Mouse (Mus musculus): Measurements from ENCODE around the gene Zfand2b.

The Zfand2b gene

GRCm38 (mm10) chr1:75160256-75160617, 8.2 kb upstream of the Zfand2b start:
- DNase-seq: no peak

DNA sequence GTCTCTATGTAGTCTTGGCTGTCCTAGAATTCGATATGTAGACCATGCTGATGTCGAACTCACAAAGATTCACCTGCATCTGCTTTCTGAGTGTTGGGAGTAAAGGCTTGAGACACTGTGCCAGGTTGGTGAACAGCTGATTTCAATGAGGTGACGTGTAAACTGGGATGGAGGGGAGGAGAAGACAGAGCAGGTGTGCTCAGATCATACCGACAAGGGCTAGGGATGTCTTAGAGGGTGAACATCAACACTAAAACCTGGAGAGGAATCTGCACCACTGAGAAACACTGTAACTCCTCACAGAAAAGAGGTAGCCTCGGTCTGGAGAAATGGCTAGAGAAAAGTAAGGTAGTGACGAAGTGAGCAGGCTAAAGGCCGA, 364 bp upstream of the Zfand2b start:
- DNase-seq: no peak

- no peak for DNase-seq
Measured at GRCm38 (mm10) chr1:75179334-75180104, 11.1 kb downstream of the Zfand2b start.

GRCm38 (mm10) chr1:75180105-75180590, 11.7 kb downstream of the Zfand2b start, which contains the start of gene Abcb6:
Abcb6 (minus strand) TSS chr1:75180392.
- peak; percentile 88 to 92 for DNase-seq

GRCm38 (mm10) chr1:75180741-75181140, 12.3 kb downstream of the Zfand2b start:
- no peak for DNase-seq

DNA sequence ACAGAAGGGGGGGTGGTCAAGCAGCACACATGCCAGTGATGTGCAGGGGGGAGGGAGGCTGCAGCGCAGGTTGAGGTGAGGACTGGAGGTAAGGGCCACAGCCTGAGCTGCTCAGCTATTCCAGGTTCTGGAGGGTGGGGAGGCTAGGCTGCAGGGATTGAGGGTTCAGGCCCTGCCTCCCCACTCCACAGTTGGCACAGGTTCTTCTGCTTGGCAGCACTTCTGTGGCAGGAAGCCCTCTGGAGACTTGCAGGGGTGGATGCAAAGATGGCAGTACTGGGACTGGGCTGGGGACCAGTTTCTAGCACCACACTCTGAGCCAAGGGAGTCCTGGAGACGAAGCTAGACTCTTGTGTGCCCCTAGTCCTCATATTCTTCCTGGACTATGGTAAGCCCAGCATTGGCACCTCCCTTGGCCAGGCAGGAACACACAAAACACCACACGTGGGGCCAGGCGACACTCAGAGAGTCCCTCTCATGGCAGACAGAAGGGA, 13.0 kb downstream of the Zfand2b start:
- DNase-seq: no peak

DNA sequence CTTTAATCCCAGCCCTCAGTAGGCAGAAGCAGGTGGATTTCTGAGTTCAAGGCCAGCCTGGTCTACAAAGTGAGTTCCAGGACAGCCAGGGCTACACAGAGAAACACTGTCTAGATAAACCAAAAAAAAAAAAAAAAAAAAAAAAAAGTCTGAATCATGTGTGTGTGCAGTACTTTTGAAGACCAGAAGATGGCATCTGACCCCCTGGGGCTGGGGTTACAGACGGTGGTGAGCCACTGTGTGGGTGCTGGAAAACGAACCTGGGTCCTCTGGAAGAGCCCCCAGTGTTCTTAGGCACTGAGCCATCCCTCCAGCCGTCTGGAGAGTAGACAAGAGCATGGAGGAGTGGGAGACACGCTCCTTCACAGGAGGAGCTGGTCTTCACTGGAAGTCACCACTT, 13.7 kb downstream of the Zfand2b start:
- DNase-seq: no peak

GRCm38 (mm10) chr1:75185495-75185894, 17.0 kb downstream of the Zfand2b start:
- DNase-seq: no peak

GRCm38 (mm10) chr1:75187126-75187525, 18.7 kb downstream of the Zfand2b start:
- no peak for DNase-seq

DNA sequence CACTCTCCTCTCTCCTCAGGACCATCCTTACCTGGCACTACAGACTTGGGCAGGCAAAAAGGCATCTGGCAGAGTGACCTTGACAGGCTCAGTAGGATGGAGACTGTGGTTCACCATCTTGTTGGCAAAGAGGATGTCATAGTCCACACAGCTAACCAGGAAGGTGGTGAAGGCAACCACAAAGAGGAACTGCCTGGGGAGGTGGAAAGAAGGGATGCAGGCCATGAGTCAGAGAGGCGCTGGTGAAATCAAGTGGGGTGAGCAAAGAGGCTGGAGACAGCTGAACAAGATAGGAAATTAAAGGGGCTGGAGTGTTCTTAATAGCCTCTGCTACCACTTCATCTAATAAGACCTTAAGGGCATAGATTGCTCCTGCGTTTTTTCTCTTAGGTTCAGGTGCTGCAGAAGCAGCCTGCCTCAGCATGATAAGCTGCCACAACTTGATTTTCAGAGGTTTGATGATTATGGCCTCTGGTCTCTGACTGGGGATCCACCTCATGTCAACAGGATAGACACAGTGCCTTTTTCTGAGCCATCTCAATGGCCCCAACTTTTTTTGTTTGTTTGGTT, 19.6 kb downstream of the Zfand2b start:
- DNase-seq: peak in 1 of 2 experiments; percentile 32

DNA sequence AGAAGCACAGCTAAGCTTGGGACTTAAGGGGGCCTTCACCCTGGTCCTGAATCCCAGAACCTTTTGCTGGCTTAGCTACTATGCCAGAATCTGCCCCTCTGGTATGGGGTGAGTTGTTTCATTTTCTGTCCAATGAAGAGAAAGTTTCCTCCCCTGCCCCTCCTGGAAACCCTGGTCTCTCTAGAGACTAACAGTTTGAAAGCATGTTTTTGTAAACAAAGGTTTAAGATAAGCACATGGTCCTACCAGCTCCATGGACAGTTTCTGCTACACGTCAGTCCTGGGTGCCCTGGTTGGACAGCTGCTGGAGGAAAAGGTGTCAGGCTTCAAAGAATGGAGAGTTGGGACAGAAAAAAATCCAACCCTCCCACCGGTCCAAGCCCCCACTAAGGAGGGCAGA, 22.1 kb downstream of the Zfand2b start:
- DNase-seq: no peak

GRCm38 (mm10) chr1:75191258-75191621, 22.8 kb downstream of the Zfand2b start:
- DNase-seq: no peak

- peak; percentile 95 to 98 for DNase-seq
Measured at GRCm38 (mm10) chr1:75191622-75192402, 23.4 kb downstream of the Zfand2b start, which contains the start of the genes Ankzf1 and Atg9a. Ankzf1 (plus strand) TSS chr1:75192151. Atg9a (minus strand) TSS chr1:75192196.

GRCm38 (mm10) chr1:75192452-75192851, 24.0 kb downstream of the Zfand2b start:
- DNase-seq: peak; percentile 57 to 61

GRCm38 (mm10) chr1:75201236-75201635, 32.8 kb downstream of the Zfand2b start:
- no peak for DNase-seq

- DNase-seq: peak; percentile 65 to 66
Measured at GRCm38 (mm10) chr1:75208967-75209678, 40.7 kb downstream of the Zfand2b start.

DNA sequence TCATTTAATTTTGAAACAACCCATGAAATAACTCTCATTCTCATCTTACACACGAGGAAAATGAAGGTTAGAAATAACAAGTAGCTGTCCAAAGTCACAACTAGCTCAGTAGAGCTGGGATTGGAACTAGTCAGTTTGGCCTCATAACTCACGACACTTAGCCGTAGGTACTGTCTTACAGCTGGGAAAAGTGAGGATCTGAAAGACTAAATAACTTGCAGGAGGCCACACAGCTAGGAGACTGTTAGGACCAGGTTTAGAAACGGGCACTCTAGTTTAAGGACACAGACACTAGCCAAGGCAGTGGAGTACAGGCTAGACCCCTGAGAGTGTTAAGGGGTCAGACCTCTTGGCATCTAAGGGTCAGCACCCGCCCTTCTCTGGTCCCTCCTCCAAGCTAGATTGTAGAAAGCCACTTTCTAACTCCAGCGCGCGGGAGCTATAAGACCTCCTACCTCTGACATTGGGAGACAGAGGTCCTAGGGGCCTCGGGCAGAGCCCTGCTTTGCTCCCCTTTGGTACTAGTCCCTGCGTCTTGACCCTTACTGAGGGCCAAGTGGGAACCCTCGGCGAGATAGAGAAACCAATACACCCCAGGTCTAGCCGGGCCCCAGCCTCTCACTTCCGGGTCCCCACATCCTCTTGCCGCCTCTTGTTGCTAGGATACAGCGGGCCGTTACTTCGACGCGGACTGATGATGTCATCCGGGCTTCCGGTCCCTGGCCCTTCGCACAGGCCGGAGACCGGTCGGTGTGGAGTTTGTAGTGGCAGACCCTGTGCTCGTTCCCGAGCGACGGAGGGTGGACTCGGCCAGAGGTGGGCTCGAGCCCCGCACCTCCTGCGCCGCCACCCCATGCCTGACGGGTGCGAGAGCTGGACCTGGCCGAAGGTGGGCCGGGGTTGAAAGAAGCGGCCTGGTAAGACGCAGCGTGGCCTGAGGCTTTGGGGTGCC, 42.0 kb downstream of the Zfand2b start, which contains the start of the genes Glb1l and Stk16:
Glb1l (minus strand) TSS at position 678 of the 952 bp plus-strand sequence.
Stk16 (plus strand) TSS at position 703 of the 952 bp plus-strand sequence.
- DNase-seq: peak; percentile 97

GRCm38 (mm10) chr1:75211141-75211708, 42.8 kb downstream of the Zfand2b start:
- no peak for DNase-seq

- DNase-seq: no peak
Measured at GRCm38 (mm10) chr1:75212542-75212941, 44.1 kb downstream of the Zfand2b start.

- DNase-seq: no peak
Measured at GRCm38 (mm10) chr1:75213096-75213495, 44.6 kb downstream of the Zfand2b start.

GRCm38 (mm10) chr1:75214442-75214841, 46.0 kb downstream of the Zfand2b start:
- no peak for DNase-seq

Data from lung, postnatal 4 days (tissue).